Mouse (Mus musculus) forebrain, postnatal 0 days (tissue): ENCODE measurements at regions not wholly inside any gene's neighbourhood (a gene's known extent, or its start where the extent isn't known, plus 50 kb on each side); places are given as distances from the start of the nearest gene placed in this dataset.
"Not testable (repeated sequence)": the region's sequence is repeated elsewhere in the genome, so short reads cannot be mapped to it uniquely, and the experiment has no call there.

Experiments
- ATAC-seq: fragments of 200-750 bp; cut with Nextera tagmentation; 2 replicates; pipeline ENCODE4 v1.8.0; 2017; ENCODE audit warnings: mild to moderate bottlenecking, moderate library complexity
- DNase-seq: peaks from one replicate; pipeline ENCODE4 v3.0.0-alpha.2; 2015
- H3K27ac ChIP-seq: fragments of 300-500 bp; sonication (generic); 2 replicates; pipeline ENCODE4 v1.5.1; 2014; ENCODE audit warnings: low read depth, mild to moderate bottlenecking, antibody characterized with exemption, low read length, moderate library complexity, mixed read lengths
- H3K27me3 ChIP-seq: fragments of 300-500 bp; sonication (generic); 2 replicates; pipeline ENCODE4 v1.6.1; 2014; ENCODE audit warnings: mild to moderate bottlenecking, low read length, mixed read lengths; ENCODE audit not compliant: insufficient read depth
- H3K36me3 ChIP-seq: fragments of 300-500 bp; sonication (generic); 2 replicates; pipeline ENCODE4 v1.6.1; 2014; ENCODE audit warnings: mild to moderate bottlenecking, moderate library complexity; ENCODE audit not compliant: insufficient read depth
- H3K4me1 ChIP-seq: fragments of 300-500 bp; sonication (generic); 2 replicates; pipeline ENCODE4 v1.6.1; 2014; ENCODE audit warnings: antibody characterized with exemption; ENCODE audit not compliant: insufficient read depth
- H3K4me2 ChIP-seq: fragments of 300-500 bp; sonication (generic); 2 replicates; pipeline ENCODE4 v1.6.1; 2014; ENCODE audit warnings: low read depth, mild to moderate bottlenecking, moderate library complexity
- H3K4me3 ChIP-seq: fragments of 300-500 bp; sonication (generic); 2 replicates; pipeline ENCODE4 v1.5.1; 2014; ENCODE audit warnings: low read depth, low read length, mixed read lengths
- H3K9ac ChIP-seq: fragments of 300-500 bp; sonication (generic); 2 replicates; pipeline ENCODE4 v1.6.1; 2014; ENCODE audit warnings: mild to moderate bottlenecking
- H3K9me3 ChIP-seq: fragments of 300-500 bp; sonication (generic); 2 replicates; pipeline ENCODE4 v1.6.1; 2016; ENCODE audit warnings: low read length
- CTCF ChIP-seq: sonication (generic); IDR thresholded peaks from 2 replicates; pipeline ENCODE4 v1.5.1; 2016; ENCODE audit warnings: antibody characterized with exemption, control low read depth, low read depth
- WGBS: fragments of 180-500 bp; shearing (Covaris S2); extraction: QIAGEN DNeasy Blood & Tissue Kit; methylation state at CpG from one replicate; pipeline ENCODE4 v1.1.7; 2014; 5-methylcytosine and 5-hydroxymethylcytosine counted together

DNA sequence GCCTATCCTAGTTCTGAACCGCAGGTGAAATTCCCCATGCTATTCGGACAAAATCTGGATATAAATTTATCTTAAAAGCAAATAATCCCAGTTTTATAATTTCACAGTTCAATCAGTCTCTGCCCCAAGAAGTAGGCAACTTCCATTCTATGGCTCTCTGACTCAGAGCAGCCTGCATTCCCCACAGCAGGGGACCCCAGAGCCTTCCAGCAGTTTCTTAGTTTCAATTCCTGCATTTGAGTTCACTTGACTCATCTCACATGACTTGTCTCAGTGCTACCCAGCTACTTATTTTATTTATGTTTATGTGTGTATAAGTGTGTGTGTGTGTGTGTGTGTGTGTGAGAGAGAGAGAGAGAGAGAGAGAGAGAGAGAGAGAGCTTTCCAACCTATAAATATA is 650.0 kb downstream of the Nebl start:
- H3K27me3 ChIP-seq: no peaks in the 10 kb centered on the region
- no peak for ATAC-seq

DNA sequence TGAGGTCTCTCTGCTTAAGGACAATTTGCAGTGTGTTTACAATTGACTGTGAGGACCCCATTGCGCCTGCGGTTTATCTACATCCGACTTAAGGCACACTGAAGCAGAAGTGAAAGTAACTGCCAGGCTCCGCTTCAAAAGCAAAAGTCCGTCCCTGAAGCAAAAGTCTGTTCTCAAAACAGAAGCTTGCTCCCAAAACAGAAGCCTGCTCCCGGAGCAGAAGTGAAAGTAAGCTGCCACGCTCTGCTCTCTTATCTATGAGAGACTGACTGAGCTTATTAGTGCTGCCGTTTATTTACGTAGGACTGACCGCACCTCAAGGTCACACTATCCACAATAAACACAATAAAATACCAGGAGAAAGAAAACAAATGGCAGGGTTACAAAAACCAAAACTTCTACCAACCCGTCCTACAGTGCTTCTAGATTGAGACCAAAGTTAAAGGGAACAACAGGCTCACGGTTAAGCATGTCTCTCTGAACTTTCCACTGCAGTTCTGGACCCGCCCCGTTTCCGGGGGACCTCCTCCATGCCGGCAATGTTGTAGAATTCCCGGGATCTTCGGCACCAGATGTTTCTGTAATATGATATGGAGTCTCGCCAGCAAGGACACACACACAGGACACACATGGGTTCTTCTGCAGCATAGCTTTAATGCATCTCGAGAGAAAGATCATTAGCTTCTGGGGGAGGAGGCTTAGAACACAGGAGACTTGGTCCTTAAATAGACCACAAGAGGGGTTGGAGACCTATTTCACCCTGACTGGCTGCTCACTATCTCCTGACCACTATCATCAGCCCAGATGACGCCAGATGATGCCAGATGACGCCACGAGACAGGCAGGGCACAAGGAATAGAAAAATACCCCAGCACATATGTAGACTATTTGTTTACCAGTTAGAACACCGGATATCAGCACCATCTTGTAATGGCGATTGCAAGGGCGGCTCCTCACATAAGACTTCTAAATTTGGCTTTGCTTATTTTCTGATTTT is 665.8 kb downstream of the Nebl start:
- not testable (repeated sequence) for H3K27ac ChIP-seq, H3K4me2 ChIP-seq, H3K9me3 ChIP-seq, H3K27me3 ChIP-seq, H3K36me3 ChIP-seq, H3K4me1 ChIP-seq, H3K9ac ChIP-seq, H3K4me3 ChIP-seq, DNase-seq, ATAC-seq
- WGBS: 93% methylated on average over 26 of the region's 26 CpGs

More for the DNA sequence above, 650.0 kb downstream of the Nebl start:
- Histone ChIP-seq H3K4me1 (no peaks in the 10 kb centered on the region), H3K9ac (no peak overlapping the region), H3K9me3 (no peaks in the 10 kb centered on the region), H3K27ac (no peak overlapping the region), H3K4me3 (no peak overlapping the region), H3K4me2 (no peak overlapping the region), H3K36me3 (no peaks in the 10 kb centered on the region)
- WGBS: 100% methylated on average over 2 of the region's 2 CpGs
- TF ChIP-seq CTCF: no peak
- DNase-seq: no peak
